Mouse (Mus musculus) heart, adult 2 months (tissue): ENCODE data around the gene Dlec1. TPM values are rescaled to one million over a fixed set of nuclear protein-coding genes. Genes with fewer than 3 reads are reported as not detected.

ENCODE experiments used
- DNase-seq, 2 experiments: peaks; one replicate each; pipeline ENCODE4 v3.0.0; 2021
- H3K27ac ChIP-seq: fragments of 200-600 bp; 2 replicates; pipeline ENCODE4 v1.8.1; 2022
- H3K27me3 ChIP-seq: fragments of 200-500 bp; 2 replicates; pipeline ENCODE4 v1.6.1; 2012; ENCODE audit warnings: mild to moderate bottlenecking, low read length, inconsistent platforms, mixed read lengths; ENCODE audit not compliant: control insufficient read depth, insufficient read depth
- H3K36me3 ChIP-seq: fragments of 200-500 bp; 2 replicates; pipeline ENCODE4 v1.6.1; 2012; ENCODE audit warnings: low read length, inconsistent platforms; ENCODE audit not compliant: control insufficient read depth, insufficient read depth
- H3K4me1 ChIP-seq: fragments of 200-500 bp; 2 replicates; pipeline ENCODE4 v1.6.1; 2011; ENCODE audit warnings: low read length; ENCODE audit not compliant: control insufficient read depth, insufficient read depth
- H3K4me3 ChIP-seq: fragments of 200-600 bp; 2 replicates; pipeline ENCODE4 v1.8.1; 2022
- H3K79me2 ChIP-seq: fragments of 200-500 bp; replicated peaks from 2 replicates; pipeline ENCODE4 v1.6.1; 2012; ENCODE audit warnings: mild to moderate bottlenecking, inconsistent platforms, low read length, moderate library complexity, mixed read lengths; ENCODE audit not compliant: control insufficient read depth, insufficient read depth
- H3K9ac ChIP-seq: fragments of 200-500 bp; 2 replicates; pipeline ENCODE4 v1.6.1; 2012; ENCODE audit warnings: low read depth, mild to moderate bottlenecking, control low read depth, inconsistent platforms, low read length, mixed read lengths
- CTCF ChIP-seq: fragments of 200-600 bp; IDR thresholded peaks from 2 replicates; pipeline ENCODE4 v1.8.1; 2022; ENCODE audit warnings: antibody characterized with exemption, mild to moderate bottlenecking, moderate library complexity
- EP300 ChIP-seq: fragments of 200-500 bp; IDR thresholded peaks from 2 replicates; pipeline ENCODE4 v1.6.1; 2011; ENCODE audit warnings: low read depth, low read length, control low read depth; ENCODE audit not compliant: insufficient read depth
- POLR2A ChIP-seq: fragments of 200-500 bp; IDR thresholded peaks from 2 replicates; pipeline ENCODE4 v1.6.1; 2011; ENCODE audit warnings: mild to moderate bottlenecking, low read depth, low read length, control low read depth; ENCODE audit not compliant: insufficient read depth
- WGBS: fragments of 180-500 bp; shearing (Covaris S2); methylation state at CpG from one replicate; pipeline ENCODE4 v1.1.7; 2018; 5-methylcytosine and 5-hydroxymethylcytosine counted together
- intact Hi-C: fragments of 180-260 bp; cut with DNase I; formaldehyde crosslinking; loops from one replicate; pipeline ENCODE4 v1.15.1; 2025
- polyA plus RNA-seq: library from polyadenylated mRNA; depleted of rRNA; stranded (reverse); fragments of >200 nt; gene quantifications from 2 replicates; pipeline ENCODE4 v1.2.3, GENCODE M21; 2012
- total RNA-seq, 2 experiments: library from RNA; stranded (reverse); gene quantifications; 2 replicates each; pipeline ENCODE4 v1.2.3; 2021

Gene Dlec1
- total and polyA plus RNA-seq, 3 experiments: 0.13 to 0.82 (median 0.32) TPM

DNA sequence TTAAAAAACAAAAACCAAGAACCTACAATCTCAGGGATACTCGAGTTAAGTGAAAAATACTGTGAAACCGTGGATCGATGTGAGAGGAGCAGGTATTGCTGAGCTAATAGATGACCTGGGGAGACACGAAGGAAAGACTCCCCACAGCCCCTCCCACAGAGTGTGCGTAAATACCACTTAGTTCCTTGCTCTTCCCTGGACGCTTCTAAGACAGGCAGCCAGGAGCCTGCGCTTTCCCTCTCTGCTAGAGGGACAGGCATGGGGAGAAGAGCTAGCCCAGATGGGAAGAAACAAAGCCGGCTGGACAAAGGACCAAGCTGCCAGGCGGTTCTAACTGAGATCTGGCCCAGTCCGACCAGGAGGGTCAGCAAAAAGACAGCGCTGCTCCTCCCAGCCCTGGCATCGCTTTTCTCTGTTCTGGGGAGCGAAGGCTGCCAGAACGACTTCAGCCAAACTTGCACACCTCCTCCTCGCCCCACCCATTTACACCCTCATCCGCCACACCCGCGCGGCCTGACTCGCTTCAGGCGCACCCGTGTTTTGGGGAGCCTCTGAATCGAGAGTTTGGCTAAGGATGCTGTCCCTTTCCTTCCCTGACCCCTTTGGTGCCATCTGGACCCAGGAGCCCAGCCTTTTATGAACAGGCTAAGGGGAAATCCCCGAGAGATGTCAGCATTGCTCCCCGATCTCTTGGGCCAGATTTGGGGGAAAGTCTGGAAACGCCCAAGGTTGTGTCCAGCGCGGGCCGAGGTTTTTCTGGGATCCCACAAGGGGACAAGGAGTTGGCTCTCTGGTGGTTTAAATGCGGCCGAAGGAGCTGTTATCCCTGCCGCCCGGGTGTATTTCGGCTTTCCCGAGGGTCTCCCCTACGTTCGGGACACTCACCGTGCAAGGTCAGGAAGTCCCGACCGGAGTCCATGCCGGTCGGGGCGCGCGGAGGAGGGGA lies 9.5 kb upstream of the Dlec1 start:
- H3K4me1 ChIP-seq: peaks cover 8% of the 10 kb centered on the region
- no peaks in the 10 kb centered on the region for H3K27me3 ChIP-seq
- peak overlapping the region; percentile 79 for H3K4me3 ChIP-seq
- intact Hi-C loops: no loop called here
- no peaks in the 10 kb centered on the region for H3K79me2 ChIP-seq
- TF ChIP-seq CTCF: no peak
- peak; percentile 58; the same call in 1 of the 2 replicates for TF ChIP-seq POLR2A
- 0 out of 2 replicates have a peak, but pooled peaks have one; percentile 5 for TF ChIP-seq EP300
- 3% methylated on average over 45 of the region's 45 CpGs for WGBS
- H3K27ac ChIP-seq: peak overlapping the region; percentile 95
- H3K36me3 ChIP-seq: no peaks in the 10 kb centered on the region; the same call in 1 of the 2 replicates
- peak overlapping the region; percentile 85 for H3K9ac ChIP-seq
- DNase-seq: peak; percentile 77 to 79

DNA sequence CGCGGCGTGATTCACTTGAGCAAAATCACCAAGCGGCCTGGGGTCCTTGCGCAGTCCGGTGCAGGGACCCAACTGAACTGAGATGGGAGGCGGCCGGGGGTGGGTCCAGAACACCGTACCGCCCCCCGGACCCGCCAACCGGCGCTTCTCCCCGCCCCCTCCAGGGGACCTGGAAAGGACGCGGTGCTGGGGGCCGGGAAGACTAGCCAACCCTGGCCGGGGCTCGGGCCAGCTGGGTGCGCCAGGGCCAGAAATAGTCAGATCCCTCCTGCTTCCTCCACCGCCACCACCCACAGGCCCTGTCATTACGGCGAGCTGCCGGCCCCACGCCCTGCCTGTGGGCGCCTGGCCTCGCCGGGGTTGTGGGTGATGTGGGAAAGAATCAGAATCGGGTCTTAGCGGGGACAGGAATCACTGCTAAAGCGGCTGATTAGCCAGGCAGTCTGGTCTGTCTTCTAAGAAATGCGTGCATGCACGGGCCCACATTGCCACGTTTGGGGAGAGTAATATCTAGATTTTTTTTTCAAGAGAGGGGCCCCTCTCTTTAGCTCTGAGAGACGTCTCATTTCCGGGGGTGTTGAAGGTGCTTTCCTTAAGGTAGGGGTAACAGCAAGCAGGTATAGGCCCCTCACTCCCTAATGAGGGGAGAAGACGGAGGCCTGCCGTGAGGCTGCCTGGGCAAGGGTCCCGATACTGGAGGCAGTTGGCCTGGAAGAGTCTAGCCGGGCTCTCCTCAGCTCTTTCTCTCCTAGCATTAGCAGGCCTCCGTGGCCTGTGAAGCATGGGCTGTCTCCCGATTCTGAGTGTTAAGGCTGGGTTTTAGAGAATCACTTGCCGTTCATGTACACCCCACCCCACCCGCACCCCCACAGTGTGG lies 8.6 kb upstream of the Dlec1 start, which contains the start of gene Plcd1:
Plcd1 (minus strand) TSS at position 84 of the 877 bp plus-strand sequence.
- Histone ChIP-seq H3K27me3 (no peaks in the 10 kb centered on the region), H3K4me3 (peak within 1 kb of the TSS; percentile 79), H3K27ac (peak within 1 kb of the TSS; percentile 95), H3K4me1 (peaks cover 8% of the 10 kb centered on the region), H3K36me3 (no peaks in the 10 kb centered on the region; the same call in 1 of the 2 replicates), H3K79me2 (no peaks in the 10 kb centered on the region), H3K9ac (peak within 1 kb of the TSS; percentile 85)
- WGBS: 11% methylated on average over 45 of the region's 45 CpGs
- peak; percentile 96 for DNase-seq
- intact Hi-C loops: no loop called here
- TF ChIP-seq POLR2A (peak; percentile 77), EP300 (no peak), CTCF (peak; percentile 51)

DNA sequence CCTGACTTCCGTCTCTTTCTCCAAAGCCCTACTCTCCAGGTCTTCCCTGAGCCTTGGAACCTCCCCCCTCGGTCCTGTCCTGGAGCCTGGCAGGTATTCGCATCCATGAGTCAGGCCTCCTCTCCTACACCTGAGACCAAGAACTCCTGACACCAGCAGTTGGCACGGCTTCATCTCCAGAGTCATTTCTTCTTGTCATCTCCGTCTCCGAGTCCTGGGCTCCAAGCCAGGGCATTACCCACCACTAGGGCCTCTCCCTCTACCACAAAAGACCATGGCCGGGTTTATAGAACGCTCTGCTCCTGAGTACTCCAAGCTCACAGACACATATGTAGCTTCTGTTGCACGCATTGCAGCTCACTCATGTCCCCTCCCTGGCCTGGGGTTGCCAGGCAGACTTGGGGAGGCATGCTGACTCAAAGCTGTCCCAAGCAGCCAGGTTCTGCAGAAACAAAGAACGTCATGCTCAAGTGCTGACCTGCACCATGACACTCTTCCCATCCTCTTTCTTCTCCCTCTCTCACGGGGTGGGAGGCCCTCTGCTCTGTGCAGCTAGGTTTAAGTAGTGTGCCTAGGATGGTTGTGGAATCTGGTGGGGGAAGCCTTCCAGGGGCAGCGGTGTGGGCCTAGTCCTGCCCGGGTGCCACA lies 7.7 kb upstream of the Dlec1 start:
- H3K9ac ChIP-seq: no peak overlapping the region
- H3K4me1 ChIP-seq: peaks cover 7% of the 10 kb centered on the region
- no peak overlapping the region for H3K4me3 ChIP-seq
- TF ChIP-seq EP300: no peak
- no peak for TF ChIP-seq CTCF
- no peak for TF ChIP-seq POLR2A
- intact Hi-C loops: no loop called here
- H3K27ac ChIP-seq: no peak overlapping the region
- no peak for DNase-seq
- H3K36me3 ChIP-seq: no peaks in the 10 kb centered on the region; the same call in 1 of the 2 replicates
- 91% methylated on average over 13 of the region's 13 CpGs for WGBS
- no peaks in the 10 kb centered on the region for H3K79me2 ChIP-seq
- H3K27me3 ChIP-seq: no peaks in the 10 kb centered on the region

DNA sequence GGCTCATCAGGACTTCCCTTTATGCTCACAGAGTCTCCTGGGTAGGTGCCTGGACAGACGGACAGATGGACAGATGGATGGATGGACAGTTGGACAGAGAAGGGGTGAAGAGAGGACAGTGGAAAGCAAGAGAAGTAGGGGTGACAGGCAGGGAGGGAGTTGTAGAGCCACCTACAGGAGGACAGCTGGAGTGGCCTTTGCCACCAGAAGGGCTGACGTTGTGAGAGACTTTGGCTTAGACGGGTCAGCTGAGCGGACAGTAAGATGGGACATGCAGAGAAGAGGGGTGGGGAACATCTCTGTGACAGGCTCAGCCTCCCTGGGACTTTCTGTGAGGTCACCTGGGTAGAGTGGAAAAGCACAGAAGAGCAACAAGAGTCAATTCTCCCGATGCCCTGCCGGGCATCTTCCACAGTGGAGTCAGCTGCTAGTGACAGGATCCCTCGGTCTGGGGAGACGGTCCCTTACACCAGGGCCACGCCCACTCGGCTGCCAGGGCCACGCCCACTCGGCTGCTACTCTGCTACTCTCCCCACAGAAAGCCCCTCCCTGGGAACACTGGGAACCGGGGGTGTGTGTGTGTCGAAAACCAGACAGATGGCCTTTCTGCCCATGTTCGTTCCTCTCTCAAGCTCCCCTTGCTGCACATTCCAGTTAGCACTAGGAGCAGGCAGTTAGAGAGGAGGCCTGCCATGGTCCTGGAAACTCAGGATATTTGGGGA lies 1.9 kb upstream of the Dlec1 start:
- Histone ChIP-seq H3K27ac (no peak overlapping the region), H3K4me3 (no peak overlapping the region), H3K9ac (no peak overlapping the region), H3K4me1 (no peaks in the 10 kb centered on the region), H3K36me3 (no peaks in the 10 kb centered on the region), H3K27me3 (no peaks in the 10 kb centered on the region), H3K79me2 (no peaks in the 10 kb centered on the region)
- TF ChIP-seq POLR2A (no peak), CTCF (peak; percentile 14; the same call in 1 of the 2 replicates)
- intact Hi-C loops: loop anchor here (10.0 kb wide), 1 partner anchor 244 kb away; the partner anchor contains the start of gene Myd88
- 13% methylated on average over 15 of the region's 15 CpGs for WGBS
- peak in 1 of 2 experiments; percentile 22 for DNase-seq

DNA sequence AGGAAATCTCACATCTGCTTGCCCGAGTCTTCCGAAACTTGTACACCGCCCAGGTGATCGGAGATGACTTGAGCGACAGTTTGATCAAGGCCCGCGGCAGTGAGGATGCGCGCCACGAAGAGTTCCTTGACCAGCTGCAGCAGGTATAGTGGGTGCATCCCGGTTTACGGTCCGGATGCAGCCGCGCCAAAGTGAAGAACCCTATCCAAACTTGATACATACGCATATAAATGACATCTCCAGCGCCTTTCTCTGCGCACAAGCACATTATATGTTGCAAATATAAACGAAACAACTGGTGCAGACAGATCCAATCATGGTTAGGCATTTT lies 470 bp downstream of the Dlec1 start:
- WGBS: 3% methylated on average over 19 of the region's 19 CpGs
- peak overlapping the region; percentile 10; the same call in 1 of the 2 replicates for H3K27ac ChIP-seq
- DNase-seq: no peak
- H3K9ac ChIP-seq: peak overlapping the region; percentile 7
- H3K79me2 ChIP-seq: no peaks in the 10 kb centered on the region
- no peaks in the 10 kb centered on the region for H3K36me3 ChIP-seq
- no peak for TF ChIP-seq EP300
- no peak for TF ChIP-seq CTCF
- no peak for TF ChIP-seq POLR2A
- H3K27me3 ChIP-seq: no peaks in the 10 kb centered on the region
- intact Hi-C loops: loop anchor here (10.0 kb wide), 1 partner anchor 242 kb away; the partner anchor contains the start of gene Myd88
- no peaks in the 10 kb centered on the region for H3K4me1 ChIP-seq
- H3K4me3 ChIP-seq: peak overlapping the region; percentile 88
